Mouse (Mus musculus) forebrain, postnatal 0 days (tissue): ENCODE data around the gene Tmem179. TPM values are rescaled to one million over a fixed set of nuclear protein-coding genes. Genes with fewer than 3 reads are reported as not detected.

Experiments
- ATAC-seq: fragments of 200-750 bp; cut with Nextera tagmentation; 2 replicates; pipeline ENCODE4 v1.8.0; 2017; ENCODE audit warnings: mild to moderate bottlenecking, moderate library complexity
- DNase-seq: peaks from one replicate; pipeline ENCODE4 v3.0.0-alpha.2; 2015
- H3K27ac ChIP-seq: fragments of 300-500 bp; sonication (generic); 2 replicates; pipeline ENCODE4 v1.5.1; 2014; ENCODE audit warnings: low read depth, mild to moderate bottlenecking, antibody characterized with exemption, low read length, moderate library complexity, mixed read lengths
- H3K27me3 ChIP-seq: fragments of 300-500 bp; sonication (generic); 2 replicates; pipeline ENCODE4 v1.6.1; 2014; ENCODE audit warnings: mild to moderate bottlenecking, low read length, mixed read lengths; ENCODE audit not compliant: insufficient read depth
- H3K36me3 ChIP-seq: fragments of 300-500 bp; sonication (generic); 2 replicates; pipeline ENCODE4 v1.6.1; 2014; ENCODE audit warnings: mild to moderate bottlenecking, moderate library complexity; ENCODE audit not compliant: insufficient read depth
- H3K4me1 ChIP-seq: fragments of 300-500 bp; sonication (generic); 2 replicates; pipeline ENCODE4 v1.6.1; 2014; ENCODE audit warnings: antibody characterized with exemption; ENCODE audit not compliant: insufficient read depth
- H3K4me2 ChIP-seq: fragments of 300-500 bp; sonication (generic); 2 replicates; pipeline ENCODE4 v1.6.1; 2014; ENCODE audit warnings: low read depth, mild to moderate bottlenecking, moderate library complexity
- H3K4me3 ChIP-seq: fragments of 300-500 bp; sonication (generic); 2 replicates; pipeline ENCODE4 v1.5.1; 2014; ENCODE audit warnings: low read depth, low read length, mixed read lengths
- H3K9ac ChIP-seq: fragments of 300-500 bp; sonication (generic); 2 replicates; pipeline ENCODE4 v1.6.1; 2014; ENCODE audit warnings: mild to moderate bottlenecking
- H3K9me3 ChIP-seq: fragments of 300-500 bp; sonication (generic); 2 replicates; pipeline ENCODE4 v1.6.1; 2016; ENCODE audit warnings: low read length
- CTCF ChIP-seq: sonication (generic); IDR thresholded peaks from 2 replicates; pipeline ENCODE4 v1.5.1; 2016; ENCODE audit warnings: antibody characterized with exemption, control low read depth, low read depth
- WGBS: fragments of 180-500 bp; shearing (Covaris S2); extraction: QIAGEN DNeasy Blood & Tissue Kit; methylation state at CpG from one replicate; pipeline ENCODE4 v1.1.7; 2014; 5-methylcytosine and 5-hydroxymethylcytosine counted together
- polyA plus RNA-seq: library from polyadenylated mRNA; unstranded; fragments of >200 nt; fragmentation: Nextera tagmentation; extraction: Ambion mirVana; gene quantifications from 2 replicates; pipeline ENCODE4 v1.2.1, GENCODE M21; 2015
- total RNA-seq: library from RNA; depleted of rRNA; stranded (reverse); fragments of >200 nt; gene quantifications from 2 replicates; pipeline ENCODE4 v1.2.3, GENCODE M21; 2014

Gene Tmem179
- total and polyA plus RNA-seq, 2 experiments from 2014 or later: 112 to 119 TPM

GRCm38 (mm10) chr12:112510365-112510732, 6.2 kb downstream of the Tmem179 start:
- Histone ChIP-seq H3K4me2 (peak overlapping the region; percentile 78), H3K27me3 (no peaks in the 10 kb centered on the region), H3K27ac (peak overlapping the region; percentile 68), H3K4me1 (peaks cover 31% of the 10 kb centered on the region), H3K4me3 (peak overlapping the region; percentile 43), H3K36me3 (no peaks in the 10 kb centered on the region), H3K9me3 (no peaks in the 10 kb centered on the region), H3K9ac (peak overlapping the region; percentile 69)
- WGBS: 16% methylated on average over 7 of the region's 7 CpGs
- ATAC-seq (no peak), DNase-seq (peak; percentile 35)
- no peak for TF ChIP-seq CTCF

GRCm38 (mm10) chr12:112507984-112508383, 8.6 kb downstream of the Tmem179 start:
- no peak for TF ChIP-seq CTCF
- peaks cover 27% of the 10 kb centered on the region for H3K4me1 ChIP-seq
- ATAC-seq: no peak
- H3K9ac ChIP-seq: no peak overlapping the region
- H3K4me2 ChIP-seq: no peak overlapping the region
- no peaks in the 10 kb centered on the region for H3K27me3 ChIP-seq
- no peak for DNase-seq
- WGBS: 86% methylated on average over 3 of the region's 3 CpGs
- peak overlapping the region; percentile 67 for H3K27ac ChIP-seq
- H3K4me3 ChIP-seq: no peak overlapping the region
- H3K9me3 ChIP-seq: no peaks in the 10 kb centered on the region
- no peaks in the 10 kb centered on the region for H3K36me3 ChIP-seq

- 15% methylated on average over 4 of the region's 4 CpGs for WGBS
- H3K36me3 ChIP-seq: no peaks in the 10 kb centered on the region
- no peaks in the 10 kb centered on the region for H3K9me3 ChIP-seq
- peak; percentile 60 for ATAC-seq
- no peak overlapping the region for H3K4me3 ChIP-seq
- H3K4me2 ChIP-seq: peak overlapping the region; percentile 23; the same call in 1 of the 2 replicates
- peaks cover 27% of the 10 kb centered on the region for H3K4me1 ChIP-seq
- TF ChIP-seq CTCF: no peak
- DNase-seq: peak; percentile 67
- H3K9ac ChIP-seq: no peak overlapping the region
- no peaks in the 10 kb centered on the region for H3K27me3 ChIP-seq
- peak overlapping the region; percentile 67; the same call in 1 of the 2 replicates for H3K27ac ChIP-seq
Measured at GRCm38 (mm10) chr12:112507264-112507663, 9.3 kb downstream of the Tmem179 start.

- no peaks in the 10 kb centered on the region for H3K9me3 ChIP-seq
- H3K27ac ChIP-seq: no peak overlapping the region
- H3K27me3 ChIP-seq: no peaks in the 10 kb centered on the region
- no peak overlapping the region for H3K9ac ChIP-seq
- no peak overlapping the region for H3K4me2 ChIP-seq
- peaks cover 27% of the 10 kb centered on the region for H3K4me1 ChIP-seq
- H3K4me3 ChIP-seq: no peak overlapping the region
- DNase-seq: no peak
- H3K36me3 ChIP-seq: 0 out of 2 replicates have a peak, but pooled peaks cover under 1% of the 10 kb centered on the region
- WGBS: 78% methylated on average over 6 of the region's 6 CpGs
- no peak for TF ChIP-seq CTCF
- ATAC-seq: no peak
Measured at GRCm38 (mm10) chr12:112506267-112506666, 10.3 kb downstream of the Tmem179 start.

GRCm38 (mm10) chr12:112503003-112503771, 13.4 kb downstream of the Tmem179 start:
- WGBS: 39% methylated on average over 19 of the region's 19 CpGs
- no peaks in the 10 kb centered on the region for H3K9me3 ChIP-seq
- H3K4me2 ChIP-seq: no peak overlapping the region
- no peak overlapping the region for H3K27ac ChIP-seq
- ATAC-seq (no peak), DNase-seq (no peak)
- no peaks in the 10 kb centered on the region for H3K27me3 ChIP-seq
- H3K4me3 ChIP-seq: no peak overlapping the region
- peaks cover 17% of the 10 kb centered on the region for H3K4me1 ChIP-seq
- H3K36me3 ChIP-seq: peaks cover 5% of the 10 kb centered on the region; the same call in 1 of the 2 replicates
- TF ChIP-seq CTCF: no peak
- H3K9ac ChIP-seq: no peak overlapping the region

- peak; percentile 57 for TF ChIP-seq CTCF
Measured at GRCm38 (mm10) chr12:112498683-112499082, 17.9 kb downstream of the Tmem179 start.

GRCm38 (mm10) chr12:112497731-112498130, 18.8 kb downstream of the Tmem179 start:
- H3K4me2 ChIP-seq: no peak overlapping the region
- ATAC-seq: no peak
- peaks cover 5% of the 10 kb centered on the region; the same call in 1 of the 2 replicates for H3K36me3 ChIP-seq

More at GRCm38 (mm10) chr12:112498683-112499082, 17.9 kb downstream of the Tmem179 start:
- Histone ChIP-seq H3K36me3 (peaks cover 5% of the 10 kb centered on the region; the same call in 1 of the 2 replicates), H3K9ac (no peak overlapping the region), H3K4me1 (no peaks in the 10 kb centered on the region), H3K4me2 (no peak overlapping the region), H3K9me3 (no peaks in the 10 kb centered on the region), H3K27ac (no peak overlapping the region), H3K27me3 (no peaks in the 10 kb centered on the region), H3K4me3 (no peak overlapping the region)
- WGBS: 33% methylated on average over 11 of the region's 11 CpGs
- ATAC-seq (peak; percentile 52), DNase-seq (no peak)

More at GRCm38 (mm10) chr12:112497731-112498130, 18.8 kb downstream of the Tmem179 start:
- Histone ChIP-seq H3K4me1 (no peaks in the 10 kb centered on the region), H3K4me3 (no peak overlapping the region), H3K27ac (no peak overlapping the region), H3K9ac (no peak overlapping the region), H3K27me3 (no peaks in the 10 kb centered on the region), H3K9me3 (no peaks in the 10 kb centered on the region)
- DNase-seq: no peak
- WGBS: 80% methylated on average over 8 of the region's 8 CpGs
- TF ChIP-seq CTCF: no peak; the same call in 1 of the 2 replicates
